ENCODE assay signal across 15 mouse cellular contexts in the genomic region with DNA sequence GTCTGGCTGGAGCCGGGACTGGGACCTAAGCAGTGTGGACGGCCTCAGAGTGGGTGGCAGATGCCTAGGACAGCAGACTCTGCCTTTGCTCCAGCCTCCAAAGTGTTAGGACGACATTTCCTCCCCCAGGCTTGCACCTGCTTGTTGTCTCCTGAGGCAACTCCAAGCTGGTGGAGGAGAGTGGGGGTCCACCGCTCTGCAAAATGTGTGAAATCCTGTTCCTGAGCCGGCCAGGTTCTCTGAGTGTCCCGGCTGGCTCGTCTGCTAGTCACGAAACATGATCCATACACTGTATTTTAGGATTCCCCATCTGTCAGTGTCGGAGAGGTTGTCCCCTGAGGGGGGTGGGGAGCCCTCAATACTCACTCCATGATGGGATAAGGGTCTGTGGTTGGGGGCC. TPM values are rescaled to one million over a fixed set of nuclear protein-coding genes. Genes with fewer than 3 reads are reported as not detected.
DNase-seq lines count a peak whose midpoint lies in the region; ATAC-seq and TF ChIP-seq lines count a peak whose summit lies in the region.
"Had no signal": no experiment of that assay in that cellular context is flagged by ENCODE, and none has a peak within 500 bp of the region (broad histone marks: within the 10 kb centered on the region; RNA-seq: fewer than 3 reads in every experiment).

No protein-coding gene starts in this region.

- TF ChIP-seq EP300 in stomach, postnatal 0 days (optimal IDR thresholded peaks at IDR 0.05), result no peak

- DNase-seq in frontal cortex, postnatal 10 days (ENCODE audit: low spot score in 2 of 2), result no peak
- DNase-seq in layer of hippocampus, adult 8-10 months (ENCODE audit: low spot score in 2 of 2), result peak; percentile 48 to 52
- no peak for DNase-seq in layer of hippocampus, postnatal 14 days (ENCODE audit: low spot score in 2 of 2)
- no peak for DNase-seq in stomach, postnatal 0 days (ENCODE audit: low spot score)
- DNase-seq in right cerebral cortex, postnatal 36 days (ENCODE audit: low spot score in 2 of 2), result peak; percentile 61 to 67
- DNase-seq: adrenal gland, postnatal 10 days; heart, postnatal 4 days; liver, postnatal 0 days; thymus, postnatal 4 days had no signal

- H3K27ac ChIP-seq in stomach, embryonic 16.5 days (ENCODE audit: low read length), result 0 out of 2 replicates have a peak overlapping the region, but pooled peaks have one; percentile 10
- no peak overlapping the region for H3K27ac ChIP-seq in stomach, postnatal 0 days (replicated peaks)
- H3K27ac ChIP-seq in intestine, embryonic 16.5 days (ENCODE audit: low read length), result no peak overlapping the region
- H3K27ac ChIP-seq: embryonic facial prominence, embryonic 15.5 days; kidney, postnatal 0 days; stomach, embryonic 15.5 days had no signal

- no peak for TF ChIP-seq CTCF in stomach, postnatal 0 days (IDR thresholded peaks at IDR 0.05; ENCODE audit: low read depth)

- no peaks in the 10 kb centered on the region for H3K27me3 ChIP-seq in stomach, embryonic 16.5 days (ENCODE audit: control insufficient read depth, insufficient read depth, low read length)
- no peaks in the 10 kb centered on the region for H3K27me3 ChIP-seq in stomach, postnatal 0 days (ENCODE audit: control insufficient read depth, insufficient read depth, low read length)
- no peaks in the 10 kb centered on the region for H3K27me3 ChIP-seq in intestine, embryonic 16.5 days (replicated peaks; ENCODE audit: control insufficient read depth, insufficient read depth, low read length)
- H3K27me3 ChIP-seq: embryonic facial prominence, embryonic 15.5 days; stomach, embryonic 15.5 days had no signal

- H3K9ac ChIP-seq in stomach, embryonic 16.5 days (ENCODE audit: low read length), result no peak overlapping the region
- H3K9ac ChIP-seq in stomach, postnatal 0 days (ENCODE audit: low read length), result no peak overlapping the region
- no peak overlapping the region for H3K9ac ChIP-seq in intestine, embryonic 16.5 days (ENCODE audit: low read depth, low read length)
- H3K9ac ChIP-seq: embryonic facial prominence, embryonic 15.5 days; liver, postnatal 0 days; stomach, embryonic 15.5 days had no signal

- H3K4me1 ChIP-seq in stomach, embryonic 16.5 days (ENCODE audit: control insufficient read depth, insufficient read depth, low read length), result peaks cover 50% of the 10 kb centered on the region
- peaks cover 7% of the 10 kb centered on the region; the same call in 1 of the 2 replicates for H3K4me1 ChIP-seq in stomach, postnatal 0 days (replicated peaks; ENCODE audit: control insufficient read depth, insufficient read depth)
- peaks cover 31% of the 10 kb centered on the region for H3K4me1 ChIP-seq in intestine, embryonic 16.5 days (ENCODE audit: control insufficient read depth, insufficient read depth, low read length)

- ATAC-seq in frontal cortex, adult (ENCODE audit: low TSS enrichment), result peak; percentile 32
- ATAC-seq in stomach, embryonic 16.5 days (ENCODE audit: insufficient read depth, low FRiP score), result no peak
- ATAC-seq in stomach, postnatal 0 days (ENCODE audit: low FRiP score, low TSS enrichment), result no peak
- no peak for ATAC-seq in intestine, embryonic 16.5 days
- ATAC-seq: liver, postnatal 0 days had no signal

- H3K4me3 ChIP-seq in stomach, embryonic 16.5 days (replicated peaks; ENCODE audit: low read length), result no peak overlapping the region
- no peak overlapping the region for H3K4me3 ChIP-seq in stomach, postnatal 0 days (ENCODE audit: low read depth, low read length)
- H3K4me3 ChIP-seq in intestine, embryonic 16.5 days (ENCODE audit: low read length), result no peak overlapping the region
- H3K4me3 ChIP-seq: embryonic facial prominence, embryonic 15.5 days; stomach, embryonic 15.5 days had no signal

- H3K36me3 ChIP-seq in stomach, embryonic 16.5 days (ENCODE audit: control insufficient read depth, insufficient read depth, low read length), result no peaks in the 10 kb centered on the region
- H3K36me3 ChIP-seq in stomach, postnatal 0 days (ENCODE audit: control insufficient read depth, insufficient read depth, low read length), result no peaks in the 10 kb centered on the region
- H3K36me3 ChIP-seq in intestine, embryonic 16.5 days (ENCODE audit: control insufficient read depth, insufficient read depth, low read length), result no peaks in the 10 kb centered on the region
- H3K36me3 ChIP-seq: embryonic facial prominence, embryonic 15.5 days; stomach, embryonic 15.5 days had no signal

- WGBS in stomach, embryonic 16.5 days, result 53% methylated on average over 9 of the region's 9 CpGs
- 54% methylated on average over 9 of the region's 9 CpGs for WGBS in stomach, postnatal 0 days
- WGBS in intestine, embryonic 16.5 days, result 60% methylated on average over 9 of the region's 9 CpGs

- no peak overlapping the region for H3K4me2 ChIP-seq in stomach, embryonic 16.5 days (ENCODE audit: low read depth, low read length)
- H3K4me2 ChIP-seq in stomach, postnatal 0 days (replicated peaks; ENCODE audit: low read depth), result no peak overlapping the region
- H3K4me2 ChIP-seq in intestine, embryonic 16.5 days (ENCODE audit: low read depth, low read length), result no peak overlapping the region
- H3K4me2 ChIP-seq: embryonic facial prominence, embryonic 15.5 days; stomach, embryonic 15.5 days had no signal

- no peaks in the 10 kb centered on the region for H3K9me3 ChIP-seq in stomach, embryonic 16.5 days (replicated peaks; ENCODE audit: control insufficient read depth, low read length)
- H3K9me3 ChIP-seq in stomach, postnatal 0 days (ENCODE audit: control insufficient read depth, low read length), result no peaks in the 10 kb centered on the region
- no peaks in the 10 kb centered on the region for H3K9me3 ChIP-seq in intestine, embryonic 16.5 days (ENCODE audit: control insufficient read depth, low read length)
- H3K9me3 ChIP-seq: embryonic facial prominence, embryonic 15.5 days; stomach, embryonic 15.5 days had no signal

RNA-seq across cellular contexts. Expression of a gene that starts 53.9 kb away (rescaled TPM):
- total RNA-seq in layer of hippocampus, adult 8-10 months (2022), result 100 to 1,000 TPM; 150 to 180 (median 160) TPM
- 100 to 1,000 TPM; 106 to 119 TPM for total RNA-seq in layer of hippocampus, postnatal 14 days (2021)
- 48.4 and 52.8 TPM in 2 replicates for polyA plus RNA-seq in stomach, embryonic 16.5 days (2015; fragmentation: Nextera tagmentation; extraction: Ambion mirVana)
- 39.3 and 50.0 TPM in 2 replicates for polyA plus RNA-seq in stomach, postnatal 0 days (2015; fragmentation: Nextera tagmentation; extraction: Ambion mirVana)
- 38.0 and 53.4 TPM in 2 replicates for polyA plus RNA-seq in intestine, embryonic 16.5 days (2015; fragmentation: Nextera tagmentation; extraction: Ambion mirVana)

Comparison
In these comparisons a context has a peak if more than half of its experiments do, and no peak if none do; other contexts are left out.
1. DNase-seq: peak in layer of hippocampus, adult 8-10 months (2 of 2) and right cerebral cortex, postnatal 36 days (2 of 2); none in frontal cortex, postnatal 10 days (0 of 2), layer of hippocampus, postnatal 14 days (0 of 2) and stomach, postnatal 0 days (single experiment).